Mouse (Mus musculus): ENCODE data around the gene P4ha2.

DNA sequence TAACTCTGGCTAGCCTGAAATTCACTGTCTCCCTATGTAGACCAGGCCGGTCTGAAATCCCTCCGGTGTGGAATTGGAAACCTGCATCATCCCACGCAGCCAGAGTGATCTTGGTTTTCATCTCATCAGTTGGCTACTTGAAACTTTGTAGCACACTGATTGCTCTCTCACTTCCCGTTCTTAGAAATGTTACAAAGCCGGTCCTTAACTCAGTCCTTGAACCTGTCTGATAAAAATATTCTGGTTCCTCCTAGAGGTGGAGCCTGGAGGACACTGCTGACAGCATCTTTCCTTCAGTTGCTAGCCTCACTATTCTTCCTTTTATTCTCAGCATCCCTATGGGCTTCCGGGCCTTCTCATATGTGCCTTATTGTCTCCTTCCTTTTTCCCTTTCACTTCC lies 46.1 kb downstream of the P4ha2 start:
- TF ChIP-seq CTCF (IDR thresholded peaks at IDR 0.05; ENCODE audit: low read depth, low read length) (no peak), POLR2A (IDR thresholded peaks at IDR 0.05; ENCODE audit: insufficient read depth, low read length) (no peak), EP300 (IDR thresholded peaks at IDR 0.05; ENCODE audit: insufficient read depth, low read depth, low read length) (no peak)
